Mouse (Mus musculus) adipocyte (in vitro differentiated cells): ENCODE measurements around the gene Dexi.

Source experiments
- DNase-seq: peaks from one replicate; pipeline ENCODE4 v3.0.0-alpha.2; 2016; ENCODE audit warnings: low spot score

The Dexi gene

GRCm38 (mm10) chr16:10499122-10499521, 43.7 kb downstream of the Dexi start:
- DNase-seq: no peak

GRCm38 (mm10) chr16:10498096-10498602, 44.7 kb downstream of the Dexi start:
- DNase-seq: peak; percentile 14

GRCm38 (mm10) chr16:10495824-10496298, 47.0 kb downstream of the Dexi start:
- DNase-seq: no peak

GRCm38 (mm10) chr16:10492587-10492986, 50.3 kb downstream of the Dexi start:
- DNase-seq: no peak

GRCm38 (mm10) chr16:10491716-10492115, 51.1 kb downstream of the Dexi start:
- DNase-seq: no peak

GRCm38 (mm10) chr16:10490503-10491150, 52.2 kb downstream of the Dexi start:
- DNase-seq: no peak

GRCm38 (mm10) chr16:10489904-10490457, 52.9 kb downstream of the Dexi start:
- DNase-seq: no peak

- DNase-seq: no peak
These were observed 53.4 kb downstream of the Dexi start for GRCm38 (mm10) chr16:10489483-10489882.

GRCm38 (mm10) chr16:10488769-10489481, 53.9 kb downstream of the Dexi start:
- no peak for DNase-seq

- no peak for DNase-seq
These were observed 54.9 kb downstream of the Dexi start for GRCm38 (mm10) chr16:10487895-10488493.

- no peak for DNase-seq
These were observed 55.9 kb downstream of the Dexi start for GRCm38 (mm10) chr16:10486993-10487392.

- no peak for DNase-seq
These were observed 60.5 kb downstream of the Dexi start for GRCm38 (mm10) chr16:10482343-10482742.

- DNase-seq: no peak
These were observed 63.0 kb downstream of the Dexi start, which contains the start of gene Ciita for GRCm38 (mm10) chr16:10479857-10480256. TSS of gene Ciita (plus strand) at chr16:10480059.

- no peak for DNase-seq
These were observed 66.9 kb downstream of the Dexi start for GRCm38 (mm10) chr16:10475919-10476318.

GRCm38 (mm10) chr16:10474956-10475355, 67.9 kb downstream of the Dexi start:
- DNase-seq: no peak

GRCm38 (mm10) chr16:10471950-10472349, 70.9 kb downstream of the Dexi start:
- no peak for DNase-seq

GRCm38 (mm10) chr16:10468201-10468600, 74.7 kb downstream of the Dexi start:
- no peak for DNase-seq

- DNase-seq: no peak
These were observed 75.3 kb downstream of the Dexi start for GRCm38 (mm10) chr16:10467391-10468107.

- no peak for DNase-seq
These were observed 77.7 kb downstream of the Dexi start for GRCm38 (mm10) chr16:10465011-10465681.

- DNase-seq: no peak
These were observed 81.7 kb downstream of the Dexi start for GRCm38 (mm10) chr16:10461178-10461577.

GRCm38 (mm10) chr16:10460188-10460587, 82.7 kb downstream of the Dexi start:
- DNase-seq: no peak
